Mouse (Mus musculus) G1E (cell line): Measurements from ENCODE around the gene Tspoap1.

ENCODE experiments used
- CTCF ChIP-seq: IDR thresholded peaks from 2 replicates; pipeline ENCODE4 v1.5.1; 2012; ENCODE audit warnings: low read depth, low read length, inconsistent platforms, mixed read lengths
- GATA1 ChIP-seq: IDR thresholded peaks from 2 replicates; pipeline ENCODE4 v1.6.1; 2012; ENCODE audit warnings: borderline replicate concordance, low read length, inconsistent platforms, mixed read lengths
- POLR2AphosphoS5 ChIP-seq: IDR thresholded peaks from 2 replicates; pipeline ENCODE4 v1.6.1; 2012; ENCODE audit warnings: low read depth, low read length, inconsistent platforms; ENCODE audit not compliant: insufficient replicate concordance
- TAL1 ChIP-seq: conservative IDR thresholded peaks from 2 replicates; pipeline ENCODE4 v1.6.1; 2012; ENCODE audit warnings: low read depth, low read length, inconsistent platforms, mixed read lengths

GRCm38 (mm10) chr11:87753255-87753654 is 7.1 kb upstream of the Tspoap1 start:
- TF ChIP-seq TAL1 (no peak), CTCF (no peak), GATA1 (no peak), POLR2AphosphoS5 (no peak)
